Mouse (Mus musculus) thymus, postnatal 36 days (tissue): ENCODE measurements around the gene Cpn1.

Experiments used
- DNase-seq, 2 experiments: peaks; one replicate each; pipeline ENCODE4 v3.0.0; 2022; ENCODE audit warnings: mixed read lengths in 2 of 2

Gene Cpn1

DNA sequence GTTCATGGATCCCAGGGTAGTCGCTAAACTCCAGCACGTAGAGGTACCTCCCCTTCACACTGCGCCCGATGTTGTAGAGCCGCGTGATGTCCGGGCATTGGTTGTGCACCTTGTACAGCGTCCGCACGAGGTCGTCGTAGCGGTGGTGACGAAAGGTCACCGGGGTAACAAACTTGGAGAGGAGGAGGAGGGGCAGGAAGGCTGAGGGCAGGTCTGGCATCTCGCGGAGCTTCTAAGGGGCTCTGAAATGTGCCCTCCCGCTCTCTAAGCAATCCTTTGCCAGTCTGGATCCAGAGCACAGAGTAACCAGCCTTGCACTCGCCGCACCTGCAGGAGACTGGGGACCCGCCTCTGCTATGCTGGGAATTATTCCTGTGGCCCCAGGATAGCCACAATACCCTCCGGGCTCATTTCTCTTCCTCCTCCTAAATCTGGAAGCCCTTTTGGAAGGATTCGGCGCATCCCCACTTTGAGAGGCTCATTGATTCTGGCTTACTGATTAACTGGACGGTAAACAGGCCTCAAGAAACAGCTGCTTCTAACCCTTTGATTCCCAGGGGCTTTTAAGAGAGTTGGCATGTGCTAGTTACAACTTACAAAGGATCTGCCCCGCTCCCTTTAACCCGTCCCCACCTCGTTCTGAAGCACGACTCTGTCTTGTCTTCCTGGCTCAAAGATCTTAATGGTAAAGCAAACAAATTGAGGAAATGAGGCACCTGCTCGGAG is at the start of gene Cpn1:
Gene Cpn1 (minus strand): TSS at position 488 of the 726 bp plus-strand sequence.
- DNase-seq = no peak

GRCm38 (mm10) chr19:44033396-44033795 is 47.0 kb upstream of the Cpn1 start:
- no peak for DNase-seq

DNA sequence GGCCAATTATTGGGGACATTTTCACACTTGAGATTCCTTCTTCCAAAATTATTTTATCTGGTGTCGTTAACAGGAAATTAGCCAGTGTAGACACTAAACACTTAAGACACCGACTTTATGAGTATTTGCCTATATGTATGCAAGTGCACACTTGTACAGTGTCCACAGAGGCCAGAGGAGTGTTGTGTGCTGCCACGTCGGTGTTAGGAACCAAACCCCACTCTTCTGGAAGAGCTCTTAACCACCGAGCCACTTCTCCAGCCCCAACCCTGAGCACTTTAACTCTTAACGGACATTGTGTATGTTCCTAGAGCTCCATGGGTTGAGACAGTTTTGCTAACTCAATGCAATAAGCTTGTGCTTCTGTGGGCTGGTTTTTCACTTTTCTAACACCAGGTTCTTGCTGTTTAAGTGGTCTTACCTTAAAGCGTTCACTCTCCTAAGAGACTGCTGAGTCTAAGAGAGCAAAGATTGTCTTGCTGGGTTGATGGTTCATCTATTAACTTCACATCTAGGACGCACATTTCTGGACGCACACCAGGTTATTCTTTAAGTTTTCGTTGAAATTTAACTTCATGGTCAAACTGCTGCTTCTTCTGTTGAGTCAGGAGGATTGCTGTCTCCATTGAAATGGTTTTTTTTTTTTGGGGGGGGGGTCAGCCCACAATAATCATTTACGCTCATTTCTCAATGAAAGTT is 45.8 kb upstream of the Cpn1 start:
- DNase-seq = no peak

- DNase-seq = no peak
Measured at GRCm38 (mm10) chr19:44030024-44030423, 43.7 kb upstream of the Cpn1 start.

- no peak for DNase-seq
Measured at GRCm38 (mm10) chr19:44028972-44029371, 42.6 kb upstream of the Cpn1 start, which contains the start of gene Cyp2c23. Gene Cyp2c23 (minus strand): TSS chr19:44029208.

DNA sequence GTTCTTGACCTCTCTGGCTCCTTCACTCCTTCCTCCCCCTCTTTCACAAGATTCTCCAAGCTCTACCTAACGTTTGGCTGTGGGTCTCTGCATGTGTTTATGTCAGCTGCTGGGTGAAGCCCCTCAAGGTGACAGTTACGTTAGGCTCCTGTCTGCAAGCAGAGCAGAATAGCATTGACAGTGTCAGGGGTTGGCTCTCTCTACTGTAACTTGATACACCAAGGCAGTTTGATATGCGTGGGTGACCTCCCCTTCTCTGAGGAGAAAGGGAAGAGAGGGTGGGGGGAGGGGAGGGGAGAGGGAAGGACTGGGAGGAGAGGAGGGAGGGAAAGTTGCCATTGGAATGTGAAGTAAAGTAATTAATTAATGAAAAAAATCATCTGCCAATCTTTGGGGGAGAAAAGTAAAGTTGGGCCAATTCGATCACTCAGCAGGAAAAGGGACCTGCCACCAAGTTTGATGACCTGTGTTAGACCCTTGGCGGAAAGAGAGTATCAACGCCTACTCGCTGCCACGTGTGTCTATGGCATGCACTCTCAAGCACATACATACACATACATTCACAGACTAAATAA is 40.7 kb upstream of the Cpn1 start:
- DNase-seq = no peak

DNA sequence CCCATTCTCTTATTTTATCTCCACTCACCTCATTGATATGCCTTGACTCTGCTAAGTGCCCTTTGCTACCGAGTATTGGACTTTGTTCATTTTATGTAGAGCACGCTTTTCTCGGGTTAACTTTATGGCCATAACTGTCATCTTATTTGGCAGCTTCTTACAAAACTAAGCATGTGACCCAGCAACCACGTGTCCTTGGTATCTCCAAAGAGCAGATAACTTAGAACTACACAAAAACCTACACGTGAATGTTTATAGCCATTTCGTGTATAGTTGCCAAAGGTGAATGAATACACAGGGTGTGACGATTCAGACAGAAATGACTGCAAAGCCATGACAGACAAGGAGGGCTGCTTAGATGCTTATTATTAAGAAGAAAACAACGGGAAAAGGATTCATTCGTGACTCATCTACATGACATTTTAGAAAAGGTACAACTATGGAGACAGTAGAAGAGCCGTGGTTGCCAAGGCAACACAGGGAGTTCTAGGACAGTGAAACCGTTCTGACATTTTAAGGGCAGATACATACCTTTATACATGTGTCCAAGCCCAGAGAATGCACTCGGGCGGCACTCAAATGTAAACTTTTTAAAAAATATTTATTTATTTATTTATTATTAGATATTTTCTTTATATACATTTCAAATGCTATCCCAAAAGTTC is 38.7 kb upstream of the Cpn1 start:
- DNase-seq = no peak

DNA sequence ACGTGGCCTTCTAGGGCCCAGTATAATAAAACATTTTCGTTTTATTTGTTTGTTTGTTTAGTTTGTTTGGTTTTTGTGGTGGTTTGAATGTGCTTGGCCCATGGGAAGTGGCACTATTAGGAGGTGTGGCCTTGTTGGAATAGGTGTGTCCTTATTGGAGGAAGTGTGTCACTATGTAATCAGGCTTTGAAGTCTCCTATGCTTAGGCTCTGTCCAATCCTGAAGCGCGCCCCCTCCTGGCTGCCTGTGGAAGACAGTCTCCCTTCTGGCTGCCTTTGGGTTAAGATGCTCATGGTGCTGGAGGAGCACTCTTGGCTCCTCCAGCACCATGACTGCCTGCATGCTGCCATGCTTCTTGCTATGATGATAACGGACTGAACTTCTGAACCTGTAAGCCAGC is 36.7 kb upstream of the Cpn1 start:
- peak; percentile 27 to 29 for DNase-seq

DNA sequence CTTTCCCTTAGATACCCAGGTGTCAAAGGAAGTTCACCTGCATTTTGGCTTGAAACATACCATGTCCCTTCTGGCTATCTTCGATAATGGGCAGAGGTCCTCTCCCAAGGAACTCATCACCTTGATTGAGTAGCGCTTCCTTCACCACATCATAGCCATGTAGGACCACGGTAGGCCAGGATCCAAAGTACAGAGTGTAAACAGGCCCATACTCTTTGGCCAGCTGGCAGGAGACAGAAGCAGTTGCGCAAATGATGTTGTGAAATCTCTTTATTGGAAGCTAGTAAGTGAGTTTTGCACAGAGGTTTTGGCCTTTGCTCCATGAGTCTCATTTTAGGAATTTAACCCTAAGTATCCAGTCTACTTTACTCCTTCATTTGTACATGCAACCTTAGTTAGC is 35.1 kb upstream of the Cpn1 start:
- DNase-seq = no peak

DNA sequence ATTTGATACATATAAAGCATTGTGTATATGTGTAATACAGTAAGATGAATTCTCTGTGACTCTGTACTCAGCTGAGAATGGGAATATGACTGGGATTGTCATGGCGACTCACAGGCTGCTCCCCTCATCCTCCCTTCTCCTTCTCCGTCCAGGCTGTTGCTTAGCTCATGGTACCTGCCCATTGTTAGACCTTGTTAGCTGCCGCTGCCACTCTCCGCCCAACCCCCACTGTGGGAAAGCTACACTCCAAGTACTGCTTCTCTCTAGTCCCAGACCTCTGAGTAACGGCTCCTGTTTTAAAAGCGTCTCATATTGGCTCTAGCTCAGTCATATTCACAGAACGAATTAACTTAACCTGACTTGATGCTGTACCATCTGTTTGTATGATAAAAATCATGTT is 33.4 kb upstream of the Cpn1 start:
- no peak for DNase-seq

GRCm38 (mm10) chr19:44013862-44014261 is 27.5 kb upstream of the Cpn1 start:
- DNase-seq = no peak

DNA sequence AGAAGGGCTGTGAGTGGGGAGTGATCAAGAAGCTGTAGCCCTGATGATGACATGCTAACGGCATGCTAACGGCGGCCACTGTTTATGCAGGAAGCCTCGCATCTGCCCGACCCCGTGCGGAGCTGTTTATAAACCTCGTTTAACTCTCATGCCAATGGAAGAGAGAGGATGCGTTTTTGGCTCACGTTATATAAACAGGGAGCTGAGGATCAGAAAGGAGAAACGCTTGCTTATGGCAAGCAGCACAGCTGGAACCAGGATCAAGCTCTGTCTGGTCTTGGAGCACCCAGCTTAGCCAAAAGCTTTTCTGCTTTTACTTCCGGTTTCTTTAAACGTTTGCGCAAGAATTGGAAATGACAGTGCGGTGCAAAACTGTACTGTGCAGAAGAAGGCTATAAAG is 22.4 kb upstream of the Cpn1 start:
- DNase-seq = no peak

- no peak for DNase-seq
Measured at GRCm38 (mm10) chr19:44007186-44007585, 20.8 kb upstream of the Cpn1 start.

DNA sequence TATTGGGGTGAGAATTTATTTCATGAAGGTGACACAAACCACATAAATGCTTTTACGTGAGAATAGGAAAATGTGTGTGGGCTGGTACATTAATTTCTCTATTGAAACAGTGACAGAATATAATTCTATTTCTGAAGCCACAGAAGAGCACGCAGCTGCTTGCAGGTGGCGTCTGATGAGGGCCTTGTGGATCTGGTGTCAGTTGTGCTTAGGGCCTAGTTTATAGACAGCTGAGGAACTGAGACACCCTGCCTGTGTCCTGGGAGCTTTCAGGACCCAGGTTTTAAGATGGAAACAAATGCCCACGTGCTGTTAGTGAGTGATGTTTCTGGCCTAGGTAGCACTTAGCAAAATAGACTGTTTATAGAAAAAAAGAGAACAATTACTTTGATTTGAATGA is 18.7 kb upstream of the Cpn1 start:
- DNase-seq = no peak

DNA sequence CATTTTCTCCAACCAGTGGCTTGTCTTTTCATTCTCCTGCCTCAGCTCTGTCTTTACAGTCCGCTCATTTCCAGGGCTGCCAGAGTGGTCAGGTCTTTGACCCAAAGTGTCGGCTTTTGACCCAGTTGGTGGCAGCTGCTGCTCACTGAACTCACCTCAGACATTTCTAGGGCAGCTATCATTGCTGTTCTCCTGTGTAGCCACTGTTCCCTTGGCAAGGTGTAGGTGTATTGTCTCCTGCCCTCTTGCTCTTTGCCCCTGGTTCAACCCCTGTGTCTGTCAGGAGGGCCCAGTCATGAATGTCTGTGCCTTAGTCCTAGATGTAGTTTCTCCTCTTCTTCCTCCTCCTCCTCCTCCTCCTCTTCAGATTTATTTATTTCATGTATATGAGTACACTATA is 17.9 kb upstream of the Cpn1 start:
- no peak for DNase-seq

GRCm38 (mm10) chr19:44000720-44001119 is 14.4 kb upstream of the Cpn1 start:
- DNase-seq = no peak

- no peak for DNase-seq
Measured at GRCm38 (mm10) chr19:44000061-44000460, 13.7 kb upstream of the Cpn1 start.

- DNase-seq = no peak
Measured at GRCm38 (mm10) chr19:43998802-43999527, 12.6 kb upstream of the Cpn1 start.

- DNase-seq = no peak
Measured at GRCm38 (mm10) chr19:43998101-43998500, 11.7 kb upstream of the Cpn1 start.

DNA sequence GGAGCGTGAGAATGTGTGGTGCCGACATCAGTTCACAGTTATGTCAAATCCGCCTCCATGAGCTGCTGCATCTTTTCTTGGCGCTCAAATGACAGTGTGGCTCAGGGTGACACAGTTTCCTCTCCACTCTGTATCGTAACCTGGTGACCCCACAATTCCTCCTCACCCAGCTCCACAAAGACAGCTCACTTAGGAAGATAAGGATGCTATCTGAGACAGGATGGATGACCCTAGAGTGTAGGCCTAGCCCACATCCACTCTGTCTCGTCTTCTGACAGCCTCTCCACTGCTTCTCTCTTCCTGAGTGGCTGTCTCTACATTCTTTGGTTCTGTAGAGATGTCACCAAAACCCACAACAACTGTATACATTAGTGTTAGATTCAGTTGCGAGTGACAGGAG is 9.1 kb upstream of the Cpn1 start:
- no peak for DNase-seq

DNA sequence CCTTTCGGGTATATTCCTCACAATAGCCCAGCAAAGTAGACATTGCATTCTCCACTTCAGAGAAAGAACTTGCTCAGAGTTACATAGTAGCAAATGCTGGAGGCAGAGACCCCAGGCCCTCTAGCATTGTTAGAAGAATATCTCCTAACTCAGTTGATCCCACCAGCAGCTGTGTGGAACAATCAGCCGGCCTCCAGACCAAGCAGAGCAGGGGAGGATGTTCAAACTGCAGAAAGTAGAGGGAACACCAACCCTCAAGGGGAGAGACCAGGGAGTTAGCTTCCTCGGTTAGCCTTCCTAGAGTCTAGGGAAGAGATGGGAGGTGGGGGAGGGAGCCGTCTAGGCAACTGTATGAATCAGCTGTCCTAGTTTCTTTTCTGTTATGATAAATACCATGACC is 6.1 kb upstream of the Cpn1 start:
- no peak for DNase-seq

DNA sequence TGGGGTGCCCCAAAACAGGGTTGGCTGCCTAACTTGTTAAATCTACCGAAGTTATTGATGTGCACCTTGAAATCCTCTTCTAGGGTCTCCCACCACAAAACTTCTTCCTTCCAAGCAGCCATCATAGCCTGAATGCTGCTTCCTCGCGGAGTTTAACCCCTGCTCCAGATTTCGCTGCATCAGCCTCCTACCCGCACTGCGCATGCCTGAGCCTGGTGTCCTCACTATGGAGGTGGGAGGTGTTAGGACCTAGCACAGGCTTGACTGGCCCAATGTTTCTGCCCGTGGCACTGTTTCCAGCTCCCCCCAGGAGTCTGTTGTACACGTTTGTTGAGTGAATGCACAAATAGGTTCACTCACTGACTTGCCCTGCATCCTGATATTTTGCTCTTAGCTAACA is 4.0 kb upstream of the Cpn1 start:
- DNase-seq = no peak

- no peak for DNase-seq
Measured at GRCm38 (mm10) chr19:43981992-43982391, 4.4 kb downstream of the Cpn1 start.
